Mouse (Mus musculus) intestine, postnatal 0 days (tissue): ENCODE data around the gene Tmem8b. TPM values are rescaled to one million over a fixed set of nuclear protein-coding genes. Genes with fewer than 3 reads are reported as not detected.
A peak's percentile ranks its signal among the peaks of the same experiment; 100 is the strongest.

Experiments
- ATAC-seq: fragments of 200-750 bp; cut with Nextera tagmentation; 2 replicates; pipeline ENCODE4 v1.8.0; 2017; ENCODE audit warnings: mild to moderate bottlenecking, moderate TSS enrichment, moderate library complexity
- H3K27ac ChIP-seq: fragments of 300-500 bp; sonication (generic); 2 replicates; pipeline ENCODE4 v1.5.1; 2014; ENCODE audit warnings: mild to moderate bottlenecking, low read depth, low read length, moderate library complexity
- H3K27me3 ChIP-seq: fragments of 300-500 bp; sonication (generic); replicated peaks from 2 replicates; pipeline ENCODE4 v1.6.1; 2014; ENCODE audit warnings: low read length, mixed read lengths; ENCODE audit not compliant: control insufficient read depth, insufficient read depth
- H3K36me3 ChIP-seq: fragments of 300-500 bp; sonication (generic); 2 replicates; pipeline ENCODE4 v1.6.1; 2014; ENCODE audit warnings: mild to moderate bottlenecking, moderate library complexity; ENCODE audit not compliant: control insufficient read depth, insufficient read depth
- H3K4me1 ChIP-seq: fragments of 300-500 bp; sonication (generic); replicated peaks from 2 replicates; pipeline ENCODE4 v1.6.1; 2014; ENCODE audit warnings: antibody characterized with exemption, low read length, mixed read lengths; ENCODE audit not compliant: control insufficient read depth, insufficient read depth
- H3K4me2 ChIP-seq: fragments of 300-500 bp; sonication (generic); replicated peaks from 2 replicates; pipeline ENCODE4 v1.6.1; 2014; ENCODE audit warnings: low read depth, mild to moderate bottlenecking, moderate library complexity
- H3K4me3 ChIP-seq: fragments of 300-500 bp; sonication (generic); 2 replicates; pipeline ENCODE4 v1.5.1; 2014; ENCODE audit warnings: low read depth, low read length
- H3K9ac ChIP-seq: fragments of 300-500 bp; sonication (generic); 2 replicates; pipeline ENCODE4 v1.6.1; 2014; ENCODE audit warnings: mild to moderate bottlenecking, low read depth, low read length
- H3K9me3 ChIP-seq: fragments of 300-500 bp; sonication (generic); 2 replicates; pipeline ENCODE4 v1.6.1; 2016; ENCODE audit warnings: mixed run types; ENCODE audit not compliant: control insufficient read depth
- CTCF ChIP-seq: sonication (generic); IDR thresholded peaks from 2 replicates; pipeline ENCODE4 v1.5.1; 2016; ENCODE audit warnings: low read depth, mild to moderate bottlenecking, control low read depth, antibody characterized with exemption, moderate library complexity
- WGBS: fragments of 180-500 bp; shearing (Covaris S2); extraction: QIAGEN DNeasy Blood & Tissue Kit; methylation state at CpG from one replicate; pipeline ENCODE4 v1.1.7; 2014; 5-methylcytosine and 5-hydroxymethylcytosine counted together
- polyA plus RNA-seq: library from polyadenylated mRNA; unstranded; fragments of >200 nt; fragmentation: Nextera tagmentation; extraction: Ambion mirVana; gene quantifications from 2 replicates; pipeline ENCODE4 v1.2.1, GENCODE M21; 2015

Gene Tmem8b
- polyA plus RNA-seq, 1 experiment from 2014 or later = 1.6 TPM

- no peak for TF ChIP-seq CTCF
- ATAC-seq = no peak
- Histone ChIP-seq H3K27me3 (no peaks in the 10 kb centered on the region), H3K4me1 (peaks cover 9% of the 10 kb centered on the region; the same call in 1 of the 2 replicates), H3K9ac (no peak overlapping the region), H3K4me2 (no peak overlapping the region), H3K4me3 (no peak overlapping the region), H3K36me3 (no peaks in the 10 kb centered on the region), H3K9me3 (no peaks in the 10 kb centered on the region), H3K27ac (peak overlapping the region; percentile 75)
- WGBS = 55% methylated on average over 3 of the region's 3 CpGs
Measured at GRCm38 (mm10) chr4:43729126-43729525, 60.4 kb downstream of the Tmem8b start.

- 39% methylated on average over 14 of the region's 14 CpGs for WGBS
- no peaks in the 10 kb centered on the region for H3K36me3 ChIP-seq
- no peak for TF ChIP-seq CTCF
- ATAC-seq = 0 out of 2 replicates have a peak, but pooled peaks have one; percentile 9
- H3K9me3 ChIP-seq = no peaks in the 10 kb centered on the region
- H3K27ac ChIP-seq = peak within 1 kb of the TSS; percentile 75
- H3K9ac ChIP-seq = no peak within 1 kb of the TSS
- H3K4me3 ChIP-seq = no peak within 1 kb of the TSS
- peaks cover 9% of the 10 kb centered on the region; the same call in 1 of the 2 replicates for H3K4me1 ChIP-seq
- H3K27me3 ChIP-seq = no peaks in the 10 kb centered on the region
- no peak within 1 kb of the TSS for H3K4me2 ChIP-seq
Measured at GRCm38 (mm10) chr4:43729794-43730550, 61.2 kb downstream of the Tmem8b start, which contains the start of gene Spaar. Gene Spaar (plus strand): TSS chr4:43730034.

GRCm38 (mm10) chr4:43730750-43731297 lies 62.1 kb downstream of the Tmem8b start:
- WGBS = 64% methylated on average over 21 of the region's 21 CpGs
- H3K4me3 ChIP-seq = no peak overlapping the region
- H3K27me3 ChIP-seq = no peaks in the 10 kb centered on the region
- H3K9me3 ChIP-seq = no peaks in the 10 kb centered on the region
- TF ChIP-seq CTCF = peak; percentile 36
- H3K4me2 ChIP-seq = no peak overlapping the region
- H3K9ac ChIP-seq = no peak overlapping the region
- ATAC-seq = no peak
- H3K4me1 ChIP-seq = peaks cover 9% of the 10 kb centered on the region; the same call in 1 of the 2 replicates
- no peaks in the 10 kb centered on the region for H3K36me3 ChIP-seq
- no peak overlapping the region for H3K27ac ChIP-seq

- Histone ChIP-seq H3K4me3 (no peak overlapping the region), H3K36me3 (no peaks in the 10 kb centered on the region), H3K4me2 (no peak overlapping the region), H3K4me1 (peaks cover 5% of the 10 kb centered on the region; the same call in 1 of the 2 replicates), H3K27me3 (no peaks in the 10 kb centered on the region), H3K27ac (no peak overlapping the region), H3K9ac (no peak overlapping the region), H3K9me3 (no peaks in the 10 kb centered on the region)
- no peak for TF ChIP-seq CTCF
- WGBS = 21% methylated on average over 1 of the region's 1 CpGs
- ATAC-seq = no peak
Measured at GRCm38 (mm10) chr4:43732171-43732570, 63.4 kb downstream of the Tmem8b start.

GRCm38 (mm10) chr4:43733186-43733585 lies 64.4 kb downstream of the Tmem8b start:
- Histone ChIP-seq H3K27me3 (no peaks in the 10 kb centered on the region), H3K36me3 (no peaks in the 10 kb centered on the region), H3K27ac (no peak overlapping the region), H3K4me3 (no peak overlapping the region), H3K9ac (no peak overlapping the region), H3K9me3 (no peaks in the 10 kb centered on the region), H3K4me2 (no peak overlapping the region), H3K4me1 (peaks cover 5% of the 10 kb centered on the region; the same call in 1 of the 2 replicates)
- 83% methylated on average over 5 of the region's 5 CpGs for WGBS
- no peak for ATAC-seq
- TF ChIP-seq CTCF = no peak

GRCm38 (mm10) chr4:43737144-43737543 lies 68.4 kb downstream of the Tmem8b start:
- no peaks in the 10 kb centered on the region for H3K4me1 ChIP-seq
- H3K4me2 ChIP-seq = no peak overlapping the region
- WGBS = 82% methylated on average over 6 of the region's 6 CpGs
- H3K36me3 ChIP-seq = no peaks in the 10 kb centered on the region
- no peak for ATAC-seq
- no peaks in the 10 kb centered on the region for H3K9me3 ChIP-seq
- H3K27ac ChIP-seq = no peak overlapping the region
- H3K27me3 ChIP-seq = no peaks in the 10 kb centered on the region
- no peak overlapping the region for H3K9ac ChIP-seq
- no peak for TF ChIP-seq CTCF
- no peak overlapping the region for H3K4me3 ChIP-seq
